Mouse (Mus musculus): ENCODE data around the gene Slc5a5. TPM values are rescaled to one million over a fixed set of nuclear protein-coding genes. Genes with fewer than 3 reads are reported as not detected.

Gene Slc5a5
- polyA plus RNA-seq, 1 experiment from 2014 or later: 0.95 TPM

DNA sequence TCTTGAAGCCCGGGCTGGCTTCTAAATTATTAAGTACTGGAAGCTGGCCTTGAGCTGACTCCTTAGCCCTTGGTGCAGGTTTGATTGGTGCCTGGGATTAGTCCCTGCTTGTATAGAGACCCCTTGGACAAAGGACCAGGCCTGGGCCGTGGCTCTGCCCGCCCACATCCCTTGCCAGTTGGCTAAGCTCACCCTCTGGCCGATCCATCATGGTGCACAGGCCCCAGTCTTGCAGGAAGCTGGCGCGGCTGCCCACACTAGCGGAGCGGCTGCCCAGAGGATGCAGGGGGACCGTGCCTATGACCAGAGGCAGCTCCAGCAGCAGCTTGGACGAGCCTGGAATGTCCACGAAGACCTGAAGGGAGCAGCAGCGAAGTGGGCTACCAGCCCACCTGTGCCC is 55.9 kb downstream of the Slc5a5 start:
- WGBS: 92% methylated on average over 12 of the region's 12 CpGs
- Histone ChIP-seq H3K4me3 (no peak overlapping the region), H3K27ac (no peak overlapping the region), H3K9me3 (no peaks in the 10 kb centered on the region), H3K4me2 (no peak overlapping the region), H3K36me3 (peaks cover 23% of the 10 kb centered on the region), H3K4me1 (replicated peaks) (peaks cover 26% of the 10 kb centered on the region), H3K27me3 (no peaks in the 10 kb centered on the region), H3K9ac (peak overlapping the region; percentile 29; the same call in 1 of the 2 replicates)
- ATAC-seq (ENCODE audit: low FRiP score): no peak

DNA sequence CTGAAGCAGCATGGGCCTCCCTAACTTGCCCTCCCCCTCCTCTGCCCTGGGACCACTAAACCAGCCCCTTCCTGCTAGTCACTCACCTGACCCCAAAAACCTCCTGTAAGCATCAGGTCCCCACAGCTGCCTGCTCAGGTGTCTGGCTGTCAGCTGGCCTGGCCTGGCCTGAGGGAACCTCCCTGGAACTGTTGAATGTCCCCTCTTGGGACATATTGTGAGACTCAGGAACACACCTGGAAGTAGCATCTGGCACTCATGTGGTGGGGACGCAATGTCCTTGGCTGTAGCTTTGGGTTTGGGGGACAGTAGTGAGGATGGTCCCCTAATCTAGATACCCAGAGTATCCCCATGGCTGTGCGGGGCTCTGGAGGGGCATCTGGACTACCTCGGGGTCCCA is 58.5 kb downstream of the Slc5a5 start:
- H3K9me3 ChIP-seq: no peaks in the 10 kb centered on the region
- no peaks in the 10 kb centered on the region for H3K27me3 ChIP-seq
- WGBS: 91% methylated on average over 3 of the region's 3 CpGs
- peaks cover 15% of the 10 kb centered on the region for H3K4me1 ChIP-seq (replicated peaks)
- H3K4me3 ChIP-seq: no peak overlapping the region
- ATAC-seq (ENCODE audit: low FRiP score): no peak
- H3K4me2 ChIP-seq: no peak overlapping the region
- peaks cover 23% of the 10 kb centered on the region for H3K36me3 ChIP-seq
- no peak overlapping the region for H3K27ac ChIP-seq
- no peak overlapping the region for H3K9ac ChIP-seq

DNA sequence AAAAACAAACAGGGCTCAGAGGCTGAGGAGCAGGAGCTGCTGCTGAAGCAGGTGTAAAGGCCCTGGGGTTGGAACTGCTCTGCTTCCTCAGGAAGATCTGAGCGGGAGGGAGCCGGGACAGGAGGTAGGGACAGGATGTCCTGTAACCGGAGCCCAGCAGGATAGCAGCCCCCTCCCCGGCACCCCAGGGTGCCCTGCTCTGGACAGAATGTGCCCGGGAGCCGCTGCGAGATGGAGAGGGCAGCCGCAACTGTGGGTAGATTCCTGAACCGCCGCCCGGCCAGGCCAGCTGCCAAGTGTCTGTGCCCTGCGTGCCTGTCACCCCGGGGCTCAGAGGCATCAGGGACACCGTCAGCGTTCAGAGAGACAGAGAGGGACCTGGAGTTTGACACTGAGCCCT is 59.0 kb downstream of the Slc5a5 start:
- no peak for ATAC-seq (ENCODE audit: low FRiP score)
- no peak overlapping the region for H3K4me3 ChIP-seq
- no peaks in the 10 kb centered on the region for H3K9me3 ChIP-seq
- H3K27ac ChIP-seq: no peak overlapping the region
- H3K27me3 ChIP-seq: no peaks in the 10 kb centered on the region
- peaks cover 23% of the 10 kb centered on the region for H3K36me3 ChIP-seq
- H3K4me2 ChIP-seq: no peak overlapping the region
- 47% methylated on average over 15 of the region's 15 CpGs for WGBS
- H3K9ac ChIP-seq: no peak overlapping the region
- peaks cover 11% of the 10 kb centered on the region for H3K4me1 ChIP-seq (replicated peaks)

DNA sequence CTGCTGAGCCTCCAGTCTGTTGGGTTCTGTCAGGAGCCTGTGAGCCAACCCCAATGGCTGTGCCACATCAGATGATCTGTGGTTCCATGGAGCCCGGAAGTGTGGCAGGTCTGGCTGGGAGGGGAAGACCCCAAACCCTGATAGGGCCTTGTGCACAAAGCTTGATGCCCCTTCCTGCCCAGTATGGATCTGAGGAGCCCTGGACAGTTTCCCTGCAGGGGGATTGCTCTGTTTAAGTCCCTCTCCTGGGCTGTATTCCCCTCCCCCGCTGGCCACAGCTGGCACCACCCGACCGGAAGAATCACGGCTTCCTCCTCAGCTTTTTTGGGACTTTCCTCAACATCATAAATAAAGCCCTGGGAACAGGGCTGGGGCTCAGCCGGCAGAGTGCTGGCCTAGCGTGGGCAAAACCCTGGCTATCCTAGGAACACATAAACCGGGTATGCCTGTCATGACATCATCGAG is 59.5 kb downstream of the Slc5a5 start:
- no peak for ATAC-seq (ENCODE audit: low FRiP score)
- Histone ChIP-seq H3K9me3 (no peaks in the 10 kb centered on the region), H3K27ac (no peak overlapping the region), H3K4me1 (replicated peaks) (0 out of 2 replicates have a peak, but pooled peaks cover 6% of the 10 kb centered on the region), H3K36me3 (peaks cover 23% of the 10 kb centered on the region), H3K27me3 (no peaks in the 10 kb centered on the region), H3K4me3 (no peak overlapping the region), H3K9ac (no peak overlapping the region), H3K4me2 (no peak overlapping the region)
- WGBS: 53% methylated on average over 9 of the region's 9 CpGs

MicroRNAs within 50 kb of the gene (microRNA counts, 519-probe panel; counts per million panel counts)
- microRNA mmu-miR-1969: 51.3 counts per million

Small RNA genes within 50 kb of the gene (microRNA-seq; reads per million reads assigned to microRNA genes)
- 10.2 reads per million, percentile 24 among the genes with 10 or more reads in this experiment for gene Mir1969
- 0.93 reads per million for gene Mir7067

Other genes starting within 250 kb of the Slc5a5 start
- 103 and 105 TPM in 2 replicates for gene Pgpep1, start 232.4 kb downstream of the Slc5a5 start, polyA plus RNA-seq (2015; fragmentation: Nextera tagmentation; extraction: Ambion mirVana)
- gene Lsm4, start 219.5 kb downstream of the Slc5a5 start, polyA plus RNA-seq (2015; fragmentation: Nextera tagmentation; extraction: Ambion mirVana): 191 and 193 TPM in 2 replicates
- 79.2 and 94.3 TPM in 2 replicates for gene Jund, start 193.8 kb downstream of the Slc5a5 start, polyA plus RNA-seq (2015; fragmentation: Nextera tagmentation; extraction: Ambion mirVana)
- gene Iqcn, start 189.3 kb downstream of the Slc5a5 start, polyA plus RNA-seq (2015; fragmentation: Nextera tagmentation; extraction: Ambion mirVana): 0.04 and 0.09 TPM in 2 replicates
- gene Gm3336, start 174.2 kb downstream of the Slc5a5 start, polyA plus RNA-seq (2015; fragmentation: Nextera tagmentation; extraction: Ambion mirVana): not detected in 2 replicates
- 0.14 and 0.23 TPM in 2 replicates for gene Pde4c, start 169.0 kb downstream of the Slc5a5 start, polyA plus RNA-seq (2015; fragmentation: Nextera tagmentation; extraction: Ambion mirVana)
- 352 and 355 TPM in 2 replicates for gene Rab3a, start 138.1 kb downstream of the Slc5a5 start, polyA plus RNA-seq (2015; fragmentation: Nextera tagmentation; extraction: Ambion mirVana)
- gene Mpv17l2, start 131.8 kb downstream of the Slc5a5 start, polyA plus RNA-seq (2015; fragmentation: Nextera tagmentation; extraction: Ambion mirVana): 40.8 and 44.5 TPM in 2 replicates
- gene Pik3r2, start 116.0 kb downstream of the Slc5a5 start, polyA plus RNA-seq (2015; fragmentation: Nextera tagmentation; extraction: Ambion mirVana): 90.0 and 94.1 TPM in 2 replicates
- 16.4 and 17.4 TPM in 2 replicates for gene Mast3, start 87.7 kb downstream of the Slc5a5 start, polyA plus RNA-seq (2015; fragmentation: Nextera tagmentation; extraction: Ambion mirVana)
- 0.08 and 0.13 TPM in 2 replicates for gene Il12rb1, start 84.3 kb downstream of the Slc5a5 start, polyA plus RNA-seq (2015; fragmentation: Nextera tagmentation; extraction: Ambion mirVana)
- 7.6 and 8.1 TPM in 2 replicates for gene Arrdc2, start 53.0 kb downstream of the Slc5a5 start, polyA plus RNA-seq (2015; fragmentation: Nextera tagmentation; extraction: Ambion mirVana)
- 13.3 and 17.7 TPM in 2 replicates for gene Kcnn1, start 29.5 kb downstream of the Slc5a5 start, polyA plus RNA-seq (2015; fragmentation: Nextera tagmentation; extraction: Ambion mirVana)
- gene Ccdc124, start 18.8 kb downstream of the Slc5a5 start, polyA plus RNA-seq (2015; fragmentation: Nextera tagmentation; extraction: Ambion mirVana): 157 and 162 TPM in 2 replicates
- 2,665 and 2,711 TPM in 2 replicates for gene Rpl18a, start 4.7 kb upstream of the Slc5a5 start, polyA plus RNA-seq (2015; fragmentation: Nextera tagmentation; extraction: Ambion mirVana)
- gene Map1s, start 13.2 kb upstream of the Slc5a5 start, polyA plus RNA-seq (2015; fragmentation: Nextera tagmentation; extraction: Ambion mirVana): 55.6 and 61.9 TPM in 2 replicates